Mouse (Mus musculus) left cerebral cortex, postnatal 36 days (tissue): ENCODE measurements at regions not wholly inside any gene's neighbourhood (a gene's known extent, or its start where the extent isn't known, plus 50 kb on each side); places are given as distances from the start of the nearest gene placed in this dataset.

Source experiments
- DNase-seq, 2 experiments: peaks; one replicate each; pipeline ENCODE4 v3.0.0; 2021 to 2022; ENCODE audit warnings: low spot score in 2 of 2, mixed read lengths in 1 of 2
- intact Hi-C: fragments of 180-260 bp; cut with DNase I; formaldehyde crosslinking; loops from one replicate; pipeline ENCODE4 v1.15.1; 2025

GRCm38 (mm10) chr4:100726496-100726895, 50.0 kb upstream of the Cachd1 start:
- DNase-seq, result no peak
- intact Hi-C loops, result loop anchor here (5.0 to 10.0 kb wide), 3 partner anchors 142 to 418 kb away; no protein-coding TSS in a partner anchor
